ENCODE assay signal across 10 mouse cellular contexts in the genomic region with DNA sequence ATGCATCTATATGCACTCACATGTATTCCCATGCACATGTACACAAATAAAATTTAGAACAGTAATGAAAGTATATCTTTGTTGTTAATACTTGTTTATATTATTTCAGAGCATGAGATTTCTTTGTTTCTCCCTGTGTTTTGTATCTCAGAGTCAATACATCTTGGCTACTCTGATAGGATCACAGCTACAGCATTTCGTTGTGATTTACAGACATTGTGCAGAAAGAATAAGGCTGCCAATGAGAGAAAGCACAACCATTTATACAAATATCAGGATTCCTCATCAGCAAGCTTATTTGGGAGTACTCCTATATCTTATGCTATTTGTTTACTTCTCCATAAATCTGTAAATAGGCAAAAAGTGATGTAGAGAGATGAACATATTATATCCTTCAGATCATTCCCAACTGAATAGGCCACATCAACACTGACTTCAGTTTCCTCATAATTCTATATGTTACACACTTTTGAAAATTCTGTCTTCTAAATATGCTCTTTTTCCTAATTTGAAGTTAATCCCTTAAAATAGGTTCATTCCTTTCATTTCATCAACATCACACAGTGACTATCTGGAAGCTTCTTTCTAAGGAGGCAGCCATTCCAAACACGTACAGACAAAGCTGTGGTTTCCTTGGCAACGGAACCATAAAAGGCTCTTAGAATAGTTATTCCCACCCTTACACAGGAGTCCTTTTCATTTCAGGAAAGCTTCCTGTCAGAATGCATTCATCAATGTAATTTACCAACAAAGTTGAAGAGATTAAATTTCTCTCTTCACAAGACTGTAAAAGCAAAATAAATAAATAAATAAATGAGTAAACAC.
DNase-seq lines count a peak whose midpoint lies in the region; ATAC-seq and TF ChIP-seq lines count a peak whose summit lies in the region.
"Had no signal": no experiment of that assay in that cellular context is flagged by ENCODE, and none has a peak within 500 bp of the region (broad histone marks: within the 10 kb centered on the region; RNA-seq: fewer than 3 reads in every experiment).

No protein-coding gene starts in this region.

- H3K36me3 ChIP-seq in forebrain, postnatal 0 days (ENCODE audit: insufficient read depth) = no peaks in the 10 kb centered on the region
- H3K36me3 ChIP-seq in midbrain, embryonic 13.5 days = no peaks in the 10 kb centered on the region
- H3K36me3 ChIP-seq in lung, postnatal 0 days (ENCODE audit: insufficient read depth, low read length) = no peaks in the 10 kb centered on the region

- no peak overlapping the region for H3K4me3 ChIP-seq in forebrain, postnatal 0 days (ENCODE audit: low read depth, low read length)
- no peak overlapping the region for H3K4me3 ChIP-seq in midbrain, embryonic 13.5 days (replicated peaks)
- H3K4me3 ChIP-seq in lung, postnatal 0 days (ENCODE audit: low read depth, low read length) = no peak overlapping the region

- ATAC-seq in forebrain, postnatal 0 days = peak; percentile 98
- peak; percentile 98 for ATAC-seq in midbrain, embryonic 13.5 days
- no peak for ATAC-seq in inflammation-experienced regulatory T-cells, adult 6 months
- ATAC-seq in lung, postnatal 0 days = no peak
- no peak for ATAC-seq in monocyte, adult 5-6 weeks (replicated peaks; ENCODE audit: insufficient number of reproducible peaks, low FRiP score, low TSS enrichment, poor library complexity, severe bottlenecking)

- H3K4me1 ChIP-seq in forebrain, postnatal 0 days (ENCODE audit: insufficient read depth) = no peaks in the 10 kb centered on the region
- H3K4me1 ChIP-seq in midbrain, embryonic 13.5 days (replicated peaks) = peaks cover 12% of the 10 kb centered on the region
- H3K4me1 ChIP-seq in lung, postnatal 0 days (ENCODE audit: insufficient read depth, low read depth, low read length) = no peaks in the 10 kb centered on the region

- H3K27ac ChIP-seq in forebrain, postnatal 0 days (ENCODE audit: low read depth, low read length) = peak overlapping the region; percentile 47; the same call in 1 of the 2 replicates
- H3K27ac ChIP-seq in midbrain, embryonic 13.5 days = peak overlapping the region; percentile 76
- no peak overlapping the region for H3K27ac ChIP-seq in lung, postnatal 0 days (ENCODE audit: low read length)
- H3K27ac ChIP-seq: macrophage had no signal

- no peak overlapping the region for H3K4me2 ChIP-seq in forebrain, postnatal 0 days (ENCODE audit: low read depth)
- H3K4me2 ChIP-seq in midbrain, embryonic 13.5 days (replicated peaks) = no peak overlapping the region
- no peak overlapping the region for H3K4me2 ChIP-seq in lung, postnatal 0 days (replicated peaks; ENCODE audit: low read depth, low read length)

- TF ChIP-seq EP300 in lung, postnatal 0 days (IDR thresholded peaks at IDR 0.05) = no peak

- no peaks in the 10 kb centered on the region for H3K27me3 ChIP-seq in forebrain, postnatal 0 days (ENCODE audit: insufficient read depth, low read length)
- no peaks in the 10 kb centered on the region for H3K27me3 ChIP-seq in midbrain, embryonic 13.5 days
- no peaks in the 10 kb centered on the region for H3K27me3 ChIP-seq in lung, postnatal 0 days (replicated peaks; ENCODE audit: insufficient read depth, low read length)

- no peak overlapping the region for H3K9ac ChIP-seq in forebrain, postnatal 0 days
- no peak overlapping the region for H3K9ac ChIP-seq in midbrain, embryonic 13.5 days (replicated peaks)
- no peak overlapping the region for H3K9ac ChIP-seq in lung, postnatal 0 days (replicated peaks; ENCODE audit: low read depth)

- no peaks in the 10 kb centered on the region for H3K9me3 ChIP-seq in forebrain, postnatal 0 days (ENCODE audit: low read length)
- H3K9me3 ChIP-seq in midbrain, embryonic 13.5 days = no peaks in the 10 kb centered on the region
- no peaks in the 10 kb centered on the region for H3K9me3 ChIP-seq in lung, postnatal 0 days (ENCODE audit: low read length)

- 7% methylated on average over 3 of the region's 3 CpGs for WGBS in forebrain, postnatal 0 days
- 26% methylated on average over 3 of the region's 3 CpGs for WGBS in midbrain, embryonic 13.5 days
- 56% methylated on average over 3 of the region's 3 CpGs for WGBS in lung, postnatal 0 days

- TF ChIP-seq CTCF in forebrain, postnatal 0 days (IDR thresholded peaks at IDR 0.05; ENCODE audit: low read depth) = no peak
- TF ChIP-seq CTCF in lung, postnatal 0 days (IDR thresholded peaks at IDR 0.05) = no peak

- peak; percentile 4 for DNase-seq in ZHBTc4 (ENCODE audit: low read depth, low spot score)
- DNase-seq in brain, embryonic 18.5 days (ENCODE audit: low read depth, low spot score) = peak; percentile 85
- peak; percentile 84 for DNase-seq in forebrain, postnatal 0 days
- DNase-seq in lung, postnatal 0 days (ENCODE audit: low spot score) = no peak
- no peak for DNase-seq in cerebellum, postnatal 36 days
- DNase-seq: adrenal gland, postnatal 14 days had no signal

Comparison
In these comparisons a context has a peak if more than half of its experiments do, and no peak if none do; other contexts are left out.
1. DNase-seq: peak in ZHBTc4 (single experiment), brain, embryonic 18.5 days (single experiment) and forebrain, postnatal 0 days (single experiment); none in lung, postnatal 0 days (single experiment) and cerebellum, postnatal 36 days (0 of 2).
2. ATAC-seq: peak in forebrain, postnatal 0 days (single experiment) and midbrain, embryonic 13.5 days (single experiment); none in inflammation-experienced regulatory T-cells, adult 6 months (single experiment), lung, postnatal 0 days (single experiment) and monocyte, adult 5-6 weeks (single experiment).